Mouse (Mus musculus): ENCODE data around the gene Gng13.

- no peak for TF ChIP-seq CTCF (IDR thresholded peaks at IDR 0.05; ENCODE audit: insufficient read depth, low read length)
- no peak for TF ChIP-seq POLR2A (IDR thresholded peaks at IDR 0.05; ENCODE audit: borderline replicate concordance, extremely low read depth, low read depth, low read length)
Observed at GRCm38 (mm10) chr17:25686323-25686722, 30.6 kb upstream of the Gng13 start.

All from lung, adult 2 months (tissue).